Mouse (Mus musculus) liver, adult 2 months (tissue): ENCODE measurements at regions not wholly inside any gene's neighbourhood (a gene's known extent, or its start where the extent isn't known, plus 50 kb on each side); places are given as distances from the start of the nearest gene placed in this dataset.

Experiments used
- DNase-seq: peaks from one replicate; pipeline ENCODE4 v3.0.0-alpha.2; 2011; ENCODE audit warnings: low read depth, low spot score; ENCODE audit errors: extremely low read depth
- H3K27ac ChIP-seq: fragments of 200-500 bp; replicated peaks from 2 replicates; pipeline ENCODE4 v1.5.1; 2012; ENCODE audit warnings: low read depth, mild to moderate bottlenecking, control low read depth, inconsistent platforms, low read length; ENCODE audit not compliant: insufficient read depth
- H3K27me3 ChIP-seq: fragments of 200-500 bp; 2 replicates; pipeline ENCODE4 v1.6.1; 2012; ENCODE audit warnings: mild to moderate bottlenecking, moderate library complexity, low read length, inconsistent platforms; ENCODE audit not compliant: control insufficient read depth, insufficient read depth
- H3K36me3 ChIP-seq: fragments of 200-500 bp; 2 replicates; pipeline ENCODE4 v1.6.1; 2012; ENCODE audit warnings: low read length, inconsistent platforms; ENCODE audit not compliant: control insufficient read depth, insufficient read depth
- H3K4me1 ChIP-seq: fragments of 200-500 bp; 2 replicates; pipeline ENCODE4 v1.6.1; 2011; ENCODE audit warnings: low read length; ENCODE audit not compliant: control insufficient read depth, insufficient read depth
- H3K4me3 ChIP-seq: fragments of 200-500 bp; 2 replicates; pipeline ENCODE4 v1.5.1; 2011; ENCODE audit warnings: low read depth, mild to moderate bottlenecking, control low read depth, low read length, moderate library complexity; ENCODE audit not compliant: insufficient read depth
- H3K79me2 ChIP-seq: fragments of 200-500 bp; 2 replicates; pipeline ENCODE4 v1.6.1; 2012; ENCODE audit warnings: inconsistent platforms, mild to moderate bottlenecking, low read length, moderate library complexity; ENCODE audit not compliant: control insufficient read depth, insufficient read depth
- H3K9ac ChIP-seq: fragments of 200-500 bp; 2 replicates; pipeline ENCODE4 v1.6.1; 2012; ENCODE audit warnings: low read depth, mild to moderate bottlenecking, control low read depth, inconsistent platforms, low read length
- CTCF ChIP-seq: fragments of 200-500 bp; IDR thresholded peaks from 2 replicates; pipeline ENCODE4 v1.5.1; 2011; ENCODE audit warnings: low read depth, low read length, control low read depth
- POLR2A ChIP-seq: fragments of 200-500 bp; IDR thresholded peaks from 2 replicates; pipeline ENCODE4 v1.6.1; 2011; ENCODE audit warnings: low read length, control low read depth; ENCODE audit not compliant: insufficient read depth; ENCODE audit errors: extremely low read depth
- WGBS: fragments of 180-500 bp; shearing (Covaris S2); methylation state at CpG from one replicate; pipeline ENCODE4 v1.1.7; 2018; 5-methylcytosine and 5-hydroxymethylcytosine counted together

- H3K79me2 ChIP-seq = no peaks in the 10 kb centered on the region
- no peak overlapping the region for H3K9ac ChIP-seq
- H3K4me1 ChIP-seq = no peaks in the 10 kb centered on the region
- WGBS = 77% methylated on average over 4 of the region's 4 CpGs
- no peaks in the 10 kb centered on the region for H3K36me3 ChIP-seq
- no peak overlapping the region for H3K4me3 ChIP-seq
- no peak for TF ChIP-seq POLR2A
- no peak for TF ChIP-seq CTCF
- no peak overlapping the region for H3K27ac ChIP-seq
- DNase-seq = no peak
- no peaks in the 10 kb centered on the region for H3K27me3 ChIP-seq
These were observed 250.1 kb upstream of the Rora start for GRCm38 (mm10) chr9:68403516-68403915.

- WGBS = 74% methylated on average over 3 of the region's 3 CpGs
These were observed 243.8 kb upstream of the Rora start for GRCm38 (mm10) chr9:68409786-68410185.

GRCm38 (mm10) chr9:68426286-68426685, 227.3 kb upstream of the Rora start:
- no peaks in the 10 kb centered on the region for H3K36me3 ChIP-seq
- H3K27ac ChIP-seq = no peak overlapping the region
- H3K4me1 ChIP-seq = no peaks in the 10 kb centered on the region
- H3K27me3 ChIP-seq = no peaks in the 10 kb centered on the region
- H3K9ac ChIP-seq = no peak overlapping the region
- DNase-seq = no peak
- H3K79me2 ChIP-seq = no peaks in the 10 kb centered on the region
- TF ChIP-seq CTCF (no peak), POLR2A (no peak)
- WGBS = 79% methylated on average over 2 of the region's 2 CpGs
- H3K4me3 ChIP-seq = no peak overlapping the region

More at GRCm38 (mm10) chr9:68409786-68410185, 243.8 kb upstream of the Rora start:
- Histone ChIP-seq H3K4me1 (no peaks in the 10 kb centered on the region), H3K27ac (no peak overlapping the region), H3K27me3 (no peaks in the 10 kb centered on the region), H3K9ac (no peak overlapping the region), H3K79me2 (no peaks in the 10 kb centered on the region), H3K4me3 (no peak overlapping the region), H3K36me3 (no peaks in the 10 kb centered on the region)
- TF ChIP-seq POLR2A = no peak
- TF ChIP-seq CTCF = no peak
- no peak for DNase-seq

- H3K4me1 ChIP-seq = no peaks in the 10 kb centered on the region
These were observed 190.8 kb upstream of the Rora start for GRCm38 (mm10) chr9:68462755-68463154.

GRCm38 (mm10) chr9:68463637-68464304, 189.8 kb upstream of the Rora start:
- no peak overlapping the region for H3K4me3 ChIP-seq
- no peak for DNase-seq
- no peaks in the 10 kb centered on the region for H3K79me2 ChIP-seq
- no peaks in the 10 kb centered on the region for H3K4me1 ChIP-seq
- H3K27ac ChIP-seq = no peak overlapping the region
- no peaks in the 10 kb centered on the region for H3K27me3 ChIP-seq
- WGBS = 50% methylated on average over 4 of the region's 4 CpGs
- H3K9ac ChIP-seq = no peak overlapping the region
- H3K36me3 ChIP-seq = no peaks in the 10 kb centered on the region
- TF ChIP-seq POLR2A = no peak
- no peak for TF ChIP-seq CTCF

More at GRCm38 (mm10) chr9:68462755-68463154, 190.8 kb upstream of the Rora start:
- Histone ChIP-seq H3K27me3 (no peaks in the 10 kb centered on the region), H3K9ac (no peak overlapping the region), H3K4me3 (no peak overlapping the region), H3K27ac (no peak overlapping the region), H3K36me3 (no peaks in the 10 kb centered on the region), H3K79me2 (no peaks in the 10 kb centered on the region)
- DNase-seq = no peak
- TF ChIP-seq CTCF (no peak), POLR2A (no peak)
- 92% methylated on average over 5 of the region's 5 CpGs for WGBS

GRCm38 (mm10) chr9:68466671-68467070, 186.9 kb upstream of the Rora start:
- Histone ChIP-seq H3K4me3 (no peak overlapping the region), H3K4me1 (no peaks in the 10 kb centered on the region), H3K79me2 (no peaks in the 10 kb centered on the region), H3K9ac (no peak overlapping the region), H3K27me3 (no peaks in the 10 kb centered on the region), H3K27ac (no peak overlapping the region), H3K36me3 (no peaks in the 10 kb centered on the region)
- no peak for TF ChIP-seq CTCF
- TF ChIP-seq POLR2A = no peak
- no peak for DNase-seq
- 82% methylated on average over 5 of the region's 5 CpGs for WGBS
